Mouse (Mus musculus): ENCODE data around the gene St6gal1.

DNA sequence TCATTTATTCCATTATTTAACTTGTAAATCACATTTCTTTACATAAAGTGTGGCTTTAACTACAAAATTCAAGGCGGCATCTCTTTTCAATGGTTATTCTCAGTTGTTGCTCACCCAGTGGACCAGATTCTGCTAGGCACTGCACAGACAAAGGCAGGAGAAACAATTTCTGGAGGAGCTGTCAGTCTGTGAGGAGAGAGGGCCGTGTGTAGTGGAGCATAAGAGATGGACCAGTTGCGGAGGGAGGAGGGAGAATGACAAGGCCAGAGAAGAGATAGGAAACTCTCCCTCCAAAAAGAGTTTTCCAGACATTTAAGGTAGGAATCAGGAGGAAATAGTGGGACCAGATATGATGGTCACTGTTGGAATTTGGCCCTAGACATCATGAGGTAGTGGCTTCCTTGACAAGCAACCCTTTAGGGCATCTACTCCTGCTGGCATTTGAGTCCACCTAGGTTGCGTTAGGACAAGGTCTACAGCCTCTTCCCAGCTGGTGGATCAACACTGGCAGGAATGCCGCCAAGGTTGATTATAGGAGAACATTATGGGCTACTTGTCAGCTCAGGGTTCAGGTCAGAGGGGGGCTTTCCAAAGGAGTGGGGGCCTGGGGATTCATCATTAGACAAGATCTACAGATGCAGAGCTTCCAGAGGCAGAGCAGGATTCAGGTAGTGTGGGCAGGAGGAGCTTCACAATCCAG, 19.3 kb downstream of the St6gal1 start:
- no peak for TF ChIP-seq CTCF (IDR thresholded peaks at IDR 0.05; ENCODE audit: borderline replicate concordance, insufficient read depth, low read depth, low read length)
- no peak for TF ChIP-seq POLR2A (IDR thresholded peaks at IDR 0.05; ENCODE audit: borderline replicate concordance, insufficient read depth, low read length)
